Comparison of ENCODE assay signal across 8 mouse cellular contexts in genomic region chr3:36060096-36060850, GRCm38 (mm10). TPM values are rescaled to one million over a fixed set of nuclear protein-coding genes. Genes with fewer than 3 reads are reported as not detected.
A peak's percentile ranks its signal among the peaks of the same experiment; 100 is the strongest.
DNase-seq lines count a peak whose midpoint lies in the region; ATAC-seq and TF ChIP-seq lines count a peak whose summit lies in the region.
"Had no signal": no experiment of that assay in that cellular context is flagged by ENCODE, and none has a peak within 500 bp of the region (broad histone marks: within the 10 kb centered on the region; RNA-seq: fewer than 3 reads in every experiment).

No protein-coding gene starts in this region.

- H3K9ac ChIP-seq in heart, embryonic 14.5 days (ENCODE audit: low read length) = no peak overlapping the region
- H3K9ac ChIP-seq: limb, embryonic 12.5 days had no signal

- no peak overlapping the region for H3K27ac ChIP-seq in heart, embryonic 14.5 days (replicated peaks in 1 of 2; ENCODE audit: control insufficient read depth in 1 of 2, insufficient read depth in 1 of 2, low read depth in 2 of 2, low read length in 2 of 2)
- H3K27ac ChIP-seq in small intestine, adult 2 months (ENCODE audit: insufficient read depth, low read depth, low read length) = no peak overlapping the region
- H3K27ac ChIP-seq: limb, embryonic 12.5 days had no signal

- TF ChIP-seq CTCF in small intestine, adult 2 months (IDR thresholded peaks at IDR 0.05; ENCODE audit: extremely low read depth, insufficient read length, insufficient replicate concordance, low read depth, low read length) = peak; percentile 67; the same call in 1 of the 2 replicates

- H3K4me1 ChIP-seq in heart, embryonic 14.5 days (ENCODE audit: control insufficient read depth in 2 of 2, insufficient read depth in 2 of 2, low read length in 2 of 2) = no peaks in the 10 kb centered on the region
- H3K4me1 ChIP-seq in small intestine, adult 2 months (ENCODE audit: control insufficient read depth, insufficient read depth, insufficient read length, low read length) = no peaks in the 10 kb centered on the region; the same call in 1 of the 2 replicates
- H3K4me1 ChIP-seq: limb, embryonic 12.5 days had no signal

- ATAC-seq in activated CD4-positive, CD25-positive, alpha-beta regulatory T cell, adult 4 months = peak; percentile 78
- ATAC-seq in common myeloid progenitor, adult 5-6 weeks (replicated peaks; ENCODE audit: low read depth, poor library complexity, severe bottlenecking) = peak; percentile 78
- ATAC-seq in heart, embryonic 14.5 days (ENCODE audit: insufficient number of reproducible peaks, insufficient read depth, low FRiP score, low read depth) = no peak

- no peak for TF ChIP-seq POLR2A in small intestine, adult 2 months (IDR thresholded peaks at IDR 0.05; ENCODE audit: low read depth, low read length)

- peaks cover 12% of the 10 kb centered on the region for H3K27me3 ChIP-seq in heart, embryonic 14.5 days (ENCODE audit: control insufficient read depth, insufficient read depth, low read length)
- H3K27me3 ChIP-seq in small intestine, adult 2 months (ENCODE audit: control insufficient read depth, insufficient read depth, low read length) = no peaks in the 10 kb centered on the region; the same call in none of the 2 replicates

- DNase-seq in ES-CJ7 (ENCODE audit: low read depth, low spot score) = peak; percentile 63
- DNase-seq in layer of hippocampus, adult 9-10 months (ENCODE audit: low spot score) = peak; percentile 22
- DNase-seq in lung, postnatal 4 days = peak; percentile 55 to 72

- H3K36me3 ChIP-seq in heart, embryonic 14.5 days (ENCODE audit: control insufficient read depth, insufficient read depth, low read length) = no peaks in the 10 kb centered on the region
- no peaks in the 10 kb centered on the region for H3K36me3 ChIP-seq in small intestine, adult 2 months (ENCODE audit: control insufficient read depth, insufficient read depth, low read length)
- H3K36me3 ChIP-seq: limb, embryonic 12.5 days had no signal

- no peak overlapping the region for H3K4me3 ChIP-seq in heart, embryonic 14.5 days (ENCODE audit: control insufficient read depth in 1 of 2, insufficient read depth in 1 of 2, low read depth in 1 of 2, low read length in 2 of 2)
- no peak overlapping the region for H3K4me3 ChIP-seq in small intestine, adult 2 months (ENCODE audit: low read depth, low read length)
- H3K4me3 ChIP-seq: limb, embryonic 12.5 days had no signal

- 0 out of 2 replicates have a peak overlapping the region, but pooled peaks have one; percentile 22 for H3K4me2 ChIP-seq in heart, embryonic 14.5 days (ENCODE audit: low read length)
- H3K4me2 ChIP-seq: limb, embryonic 12.5 days had no signal

- no peaks in the 10 kb centered on the region for H3K9me3 ChIP-seq in heart, embryonic 14.5 days (ENCODE audit: control insufficient read depth, low read length)
- H3K9me3 ChIP-seq: limb, embryonic 12.5 days had no signal

- 30% methylated on average over 8 of the region's 8 CpGs for WGBS in heart, embryonic 14.5 days
- 33% methylated on average over 8 of the region's 8 CpGs for WGBS in small intestine, adult 2 months

RNA-seq across cellular contexts. Expression of gene Acad9, which starts 5.5 kb away (rescaled TPM):
- 10 to 100 TPM; 39.5 to 41.5 TPM for polyA plus RNA-seq in activated CD4-positive, CD25-positive, alpha-beta regulatory T cell, adult 4 months (2017; shearing (Covaris generic))
- total RNA-seq in common myeloid progenitor, adult 5-6 weeks (2017) = 24.5 and 33.6 TPM in 2 replicates
- 83.1 and 88.3 TPM in 2 replicates for polyA plus RNA-seq in heart, embryonic 14.5 days (2014; fragmentation: Nextera tagmentation; extraction: Ambion mirVana)
- 3.9 and 5.9 TPM in 2 replicates for polyA plus RNA-seq in small intestine, adult 2 months (2012; rRNA removed)

RNA-seq across cellular contexts. Expression of gene Ccdc144b, which starts 6.9 kb away (rescaled TPM):
- not detected for polyA plus RNA-seq in activated CD4-positive, CD25-positive, alpha-beta regulatory T cell, adult 4 months (2017; shearing (Covaris generic))
- not detected in 2 replicates for total RNA-seq in common myeloid progenitor, adult 5-6 weeks (2017)
- polyA plus RNA-seq in heart, embryonic 14.5 days (2014; fragmentation: Nextera tagmentation; extraction: Ambion mirVana) = 0.09 and 0.26 TPM in 2 replicates
- not detected in 2 replicates for polyA plus RNA-seq in small intestine, adult 2 months (2012; rRNA removed)
- polyA plus RNA-seq: limb, embryonic 12.5 days had no signal

RNA-seq across cellular contexts. Expression of gene Mccc1, which starts 59.8 kb away (rescaled TPM):
- 10 to 100 TPM; 12.8 to 20.5 TPM for polyA plus RNA-seq in activated CD4-positive, CD25-positive, alpha-beta regulatory T cell, adult 4 months (2017; shearing (Covaris generic))
- total RNA-seq in common myeloid progenitor, adult 5-6 weeks (2017) = 13.0 and 19.3 TPM in 2 replicates
- polyA plus RNA-seq in heart, embryonic 14.5 days (2014; fragmentation: Nextera tagmentation; extraction: Ambion mirVana) = 58.9 and 63.8 TPM in 2 replicates
- 3.7 and 7.1 TPM in 2 replicates for polyA plus RNA-seq in small intestine, adult 2 months (2012; rRNA removed)
